Mouse (Mus musculus) E14TG2a.4 (cell line): ENCODE results near the gene Tpte.

Experiments
- CTCF ChIP-seq: conservative IDR thresholded peaks from 2 replicates; pipeline ENCODE4 v1.5.1; 2014; ENCODE audit warnings: low read length
- NANOG ChIP-seq: IDR thresholded peaks from 2 replicates; pipeline ENCODE4 v1.6.1; 2014; ENCODE audit warnings: borderline replicate concordance, low read length, mixed read lengths
- POU5F1 ChIP-seq: IDR thresholded peaks from 2 replicates; pipeline ENCODE4 v1.6.1; 2014; ENCODE audit warnings: low read length, borderline replicate concordance

- TF ChIP-seq CTCF (no peak), POU5F1 (no peak), NANOG (no peak)
These were observed 8.6 kb upstream of the Tpte start for GRCm38 (mm10) chr8:22274641-22275040.
